Mouse (Mus musculus): ENCODE results near the gene Chst11.

DNA sequence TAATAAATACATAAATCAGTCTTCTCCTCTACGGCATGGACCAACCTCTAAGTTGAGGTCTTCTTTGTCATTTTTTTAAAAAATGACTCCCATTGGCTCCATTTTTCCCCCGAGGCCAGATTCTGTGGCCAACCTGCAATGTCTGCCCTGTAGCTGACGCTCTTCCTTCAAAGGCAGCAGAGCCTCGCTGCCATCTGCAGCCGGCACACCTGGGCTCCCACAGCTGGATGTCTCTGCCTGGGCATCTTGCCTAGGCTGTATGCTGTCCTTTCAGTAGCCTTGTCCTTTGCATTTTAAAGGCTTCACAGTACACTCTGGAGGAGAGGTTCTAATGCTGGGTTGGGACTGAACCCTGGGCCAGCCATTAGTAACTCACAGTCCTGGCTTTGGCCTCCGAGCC lies 132.6 kb downstream of the Chst11 start:
- TF ChIP-seq POLR2A (IDR thresholded peaks at IDR 0.05; ENCODE audit: borderline replicate concordance, insufficient read depth, low read length), result no peak
- no peak for TF ChIP-seq CTCF (IDR thresholded peaks at IDR 0.05; ENCODE audit: borderline replicate concordance, insufficient read depth, low read depth, low read length)
